Mouse (Mus musculus) spleen, adult 2 months (tissue): ENCODE results near the gene Prrc2a. TPM values are rescaled to one million over a fixed set of nuclear protein-coding genes. Genes with fewer than 3 reads are reported as not detected.

Experiments
- DNase-seq, 2 experiments: peaks; one replicate each; pipeline versions ENCODE4 v3.0.0 to v3.0.0-alpha.2; 2012 to 2021; ENCODE audit warnings: low spot score in 2 of 2, low read depth in 1 of 2
- H3K27ac ChIP-seq: fragments of 200-500 bp; 2 replicates; pipeline ENCODE4 v1.5.1; 2012; ENCODE audit warnings: low read length, inconsistent platforms; ENCODE audit not compliant: insufficient read depth
- H3K27me3 ChIP-seq: fragments of 200-500 bp; 2 replicates; pipeline ENCODE4 v1.6.1; 2012; ENCODE audit warnings: mild to moderate bottlenecking, moderate library complexity, low read length, inconsistent platforms; ENCODE audit not compliant: control insufficient read depth, insufficient read depth
- H3K36me3 ChIP-seq: fragments of 200-500 bp; 2 replicates; pipeline ENCODE4 v1.6.1; 2012; ENCODE audit warnings: mild to moderate bottlenecking, low read length, inconsistent platforms; ENCODE audit not compliant: control insufficient read depth, insufficient read depth
- H3K4me1 ChIP-seq: fragments of 200-500 bp; 2 replicates; pipeline ENCODE4 v1.6.1; 2011; ENCODE audit warnings: inconsistent platforms; ENCODE audit not compliant: control insufficient read depth, insufficient read depth, insufficient read length
- H3K4me3 ChIP-seq: fragments of 200-500 bp; 2 replicates; pipeline ENCODE4 v1.5.1; 2011; ENCODE audit warnings: mild to moderate bottlenecking, inconsistent platforms; ENCODE audit not compliant: insufficient read depth, insufficient read length; ENCODE audit errors: extremely low read depth
- CTCF ChIP-seq: fragments of 200-500 bp; IDR thresholded peaks from 2 replicates; pipeline ENCODE4 v1.5.1; 2011; ENCODE audit warnings: mild to moderate bottlenecking, inconsistent platforms; ENCODE audit not compliant: insufficient read depth, insufficient read length, insufficient replicate concordance; ENCODE audit errors: extremely low read depth
- POLR2A ChIP-seq: fragments of 200-500 bp; IDR thresholded peaks from 2 replicates; pipeline ENCODE4 v1.6.1; 2011; ENCODE audit warnings: low read depth, low read length, inconsistent platforms
- WGBS: fragments of 180-500 bp; shearing (Covaris S2); methylation state at CpG from one replicate; pipeline ENCODE4 v1.1.7; 2018; 5-methylcytosine and 5-hydroxymethylcytosine counted together
- polyA plus RNA-seq: library from polyadenylated mRNA; depleted of rRNA; stranded (reverse); fragments of >200 nt; gene quantifications from 2 replicates; pipeline ENCODE4 v1.2.3, GENCODE M21; 2012

Prrc2a gene
- polyA plus RNA-seq, 1 experiment: 362 TPM

GRCm38 (mm10) chr17:35196321-35196641, 31.6 kb upstream of the Prrc2a start:
- H3K4me1 ChIP-seq: peaks cover 25% of the 10 kb centered on the region; the same call in 1 of the 2 replicates
- WGBS: 27% methylated on average over 9 of the region's 9 CpGs
- H3K27ac ChIP-seq: peak overlapping the region; percentile 100
- H3K27me3 ChIP-seq: no peaks in the 10 kb centered on the region
- TF ChIP-seq POLR2A (no peak), CTCF (no peak)
- no peak for DNase-seq
- H3K36me3 ChIP-seq: peaks cover 15% of the 10 kb centered on the region
- H3K4me3 ChIP-seq: peak overlapping the region; percentile 92

- peak overlapping the region; percentile 92 for H3K4me3 ChIP-seq
- peak; percentile 55; the same call in 1 of the 2 replicates for TF ChIP-seq POLR2A
- TF ChIP-seq CTCF: peak; percentile 97
- peak; percentile 77 to 89 for DNase-seq
- peaks cover 27% of the 10 kb centered on the region; the same call in 1 of the 2 replicates for H3K4me1 ChIP-seq
- peaks cover 15% of the 10 kb centered on the region for H3K36me3 ChIP-seq
- WGBS: under 1% methylated on average over 66 of the region's 66 CpGs
- no peaks in the 10 kb centered on the region for H3K27me3 ChIP-seq
- H3K27ac ChIP-seq: peak overlapping the region; percentile 100
These were observed 31.1 kb upstream of the Prrc2a start for GRCm38 (mm10) chr17:35195631-35196320.

GRCm38 (mm10) chr17:35194844-35195630, 30.3 kb upstream of the Prrc2a start:
- TF ChIP-seq POLR2A (0 out of 2 replicates have a peak, but pooled peaks have one; percentile 5), CTCF (no peak)
- DNase-seq: no peak
- no peaks in the 10 kb centered on the region for H3K27me3 ChIP-seq
- H3K4me1 ChIP-seq: peaks cover 29% of the 10 kb centered on the region; the same call in 1 of the 2 replicates
- peak overlapping the region; percentile 100 for H3K27ac ChIP-seq
- H3K36me3 ChIP-seq: peaks cover 15% of the 10 kb centered on the region
- H3K4me3 ChIP-seq: peak overlapping the region; percentile 92
- WGBS: 18% methylated on average over 19 of the region's 19 CpGs

GRCm38 (mm10) chr17:35193881-35194843, 29.5 kb upstream of the Prrc2a start, which contains the start of gene Ltb:
Gene Ltb (plus strand): TSS chr17:35194439.
- Histone ChIP-seq H3K4me1 (peaks cover 33% of the 10 kb centered on the region; the same call in 1 of the 2 replicates), H3K27ac (peak within 1 kb of the TSS; percentile 100)

GRCm38 (mm10) chr17:35192924-35193323, 28.2 kb upstream of the Prrc2a start:
- DNase-seq: no peak
- 43% methylated on average over 5 of the region's 5 CpGs for WGBS
- TF ChIP-seq CTCF (no peak), POLR2A (no peak)
- Histone ChIP-seq H3K4me1 (peaks cover 43% of the 10 kb centered on the region; the same call in 1 of the 2 replicates), H3K36me3 (peaks cover 13% of the 10 kb centered on the region), H3K27ac (peak overlapping the region; percentile 100), H3K4me3 (no peak overlapping the region), H3K27me3 (no peaks in the 10 kb centered on the region)

More at GRCm38 (mm10) chr17:35193881-35194843, 29.5 kb upstream of the Prrc2a start, which contains the start of gene Ltb:
- Histone ChIP-seq H3K36me3 (peaks cover 13% of the 10 kb centered on the region), H3K27me3 (no peaks in the 10 kb centered on the region), H3K4me3 (peak within 1 kb of the TSS; percentile 92)
- TF ChIP-seq CTCF (no peak), POLR2A (peak; percentile 81)
- 10% methylated on average over 23 of the region's 28 CpGs for WGBS
- DNase-seq: peak in 1 of 2 experiments; percentile 89

GRCm38 (mm10) chr17:35191723-35192122, 27.0 kb upstream of the Prrc2a start:
- no peak overlapping the region for H3K4me3 ChIP-seq
- peaks cover 45% of the 10 kb centered on the region; the same call in 1 of the 2 replicates for H3K4me1 ChIP-seq
- no peaks in the 10 kb centered on the region for H3K27me3 ChIP-seq
- no peak for DNase-seq
- peak; percentile 2; the same call in 1 of the 2 replicates for TF ChIP-seq CTCF
- TF ChIP-seq POLR2A: no peak
- H3K36me3 ChIP-seq: peaks cover 13% of the 10 kb centered on the region
- peak overlapping the region; percentile 24 for H3K27ac ChIP-seq
- WGBS: 71% methylated on average over 2 of the region's 2 CpGs
